Mouse (Mus musculus): ENCODE data around the gene Lims1. TPM values are rescaled to one million over a fixed set of nuclear protein-coding genes. Genes with fewer than 3 reads are reported as not detected.
"Not testable (repeated sequence)": the region's sequence is repeated elsewhere in the genome, so short reads cannot be mapped to it uniquely, and the experiment has no call there.

Gene Lims1
- polyA plus RNA-seq, 1 experiment, result 19.9 TPM

DNA sequence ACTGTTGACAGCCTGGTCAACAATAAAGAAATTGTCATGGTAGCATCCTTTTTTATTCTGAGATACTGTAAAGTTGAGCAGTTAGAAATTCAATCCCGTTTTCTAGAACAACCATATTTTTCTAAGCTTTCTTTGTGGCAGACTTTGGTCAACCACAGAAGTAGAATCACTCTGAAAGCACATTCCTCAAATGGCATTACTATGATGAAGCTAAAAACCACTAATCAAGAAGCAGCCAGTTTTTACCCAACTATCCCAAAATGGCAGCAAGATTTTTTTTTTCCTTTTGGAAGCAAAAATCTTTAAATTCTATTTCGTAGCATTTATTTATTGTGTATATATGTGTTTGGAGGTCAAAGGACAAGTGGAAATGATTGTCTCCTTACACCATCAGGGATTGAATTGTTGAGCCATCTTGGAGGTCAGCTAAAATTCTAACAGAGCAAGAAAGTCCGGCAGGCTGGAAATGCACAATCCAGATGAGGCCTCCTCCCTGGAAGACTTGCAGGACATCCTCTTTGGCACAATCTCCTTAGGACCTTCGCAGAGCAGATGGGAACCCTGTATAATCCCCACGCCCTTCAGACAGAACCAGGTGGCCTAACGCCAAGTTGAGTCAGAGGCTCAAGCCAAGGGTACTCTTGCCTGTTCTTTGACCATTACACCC is 772 bp upstream of the Lims1 start:
- peak overlapping the region; percentile 1; the same call in 1 of the 2 replicates for H3K27ac ChIP-seq (ENCODE audit: insufficient read depth, low read length)
- 0 out of 2 replicates have a peak, but pooled peaks cover 1% of the 10 kb centered on the region for H3K4me1 ChIP-seq (ENCODE audit: control insufficient read depth, insufficient read depth, low read length)
- TF ChIP-seq CTCF (IDR thresholded peaks at IDR 0.05; ENCODE audit: extremely low read depth, insufficient read depth, low read length) (no peak), POLR2A (IDR thresholded peaks at IDR 0.05; ENCODE audit: extremely low read depth, insufficient read depth, low read length) (no peak)
- H3K4me3 ChIP-seq (ENCODE audit: insufficient read depth, low read length), result peak overlapping the region; percentile 34

GRCm38 (mm10) chr10:58326271-58326670 is 3.0 kb downstream of the Lims1 start:
- no peak overlapping the region for H3K4me3 ChIP-seq (ENCODE audit: insufficient read depth, low read length)
- no peak overlapping the region for H3K27ac ChIP-seq (ENCODE audit: insufficient read depth, low read length)

GRCm38 (mm10) chr10:58327836-58328235 is 4.6 kb downstream of the Lims1 start:
- not testable (repeated sequence) for H3K4me3 ChIP-seq (ENCODE audit: insufficient read depth, low read length); H3K4me1 ChIP-seq (ENCODE audit: control insufficient read depth, insufficient read depth, low read length); H3K27ac ChIP-seq (ENCODE audit: insufficient read depth, low read length)

More at GRCm38 (mm10) chr10:58326271-58326670, 3.0 kb downstream of the Lims1 start:
- H3K4me1 ChIP-seq (ENCODE audit: control insufficient read depth, insufficient read depth, low read length), result 0 out of 2 replicates have a peak, but pooled peaks cover 1% of the 10 kb centered on the region
- TF ChIP-seq CTCF (IDR thresholded peaks at IDR 0.05; ENCODE audit: extremely low read depth, insufficient read depth, low read length), result no peak
- TF ChIP-seq POLR2A (IDR thresholded peaks at IDR 0.05; ENCODE audit: extremely low read depth, insufficient read depth, low read length), result no peak

GRCm38 (mm10) chr10:58328517-58329108 is 5.3 kb downstream of the Lims1 start:
- Histone ChIP-seq H3K27ac (ENCODE audit: insufficient read depth, low read length) (no peak overlapping the region), H3K4me3 (ENCODE audit: insufficient read depth, low read length) (no peak overlapping the region), H3K4me1 (ENCODE audit: control insufficient read depth, insufficient read depth, low read length) (0 out of 2 replicates have a peak, but pooled peaks cover 1% of the 10 kb centered on the region)
- TF ChIP-seq CTCF (IDR thresholded peaks at IDR 0.05; ENCODE audit: extremely low read depth, insufficient read depth, low read length) (no peak), POLR2A (IDR thresholded peaks at IDR 0.05; ENCODE audit: extremely low read depth, insufficient read depth, low read length) (no peak)

DNA sequence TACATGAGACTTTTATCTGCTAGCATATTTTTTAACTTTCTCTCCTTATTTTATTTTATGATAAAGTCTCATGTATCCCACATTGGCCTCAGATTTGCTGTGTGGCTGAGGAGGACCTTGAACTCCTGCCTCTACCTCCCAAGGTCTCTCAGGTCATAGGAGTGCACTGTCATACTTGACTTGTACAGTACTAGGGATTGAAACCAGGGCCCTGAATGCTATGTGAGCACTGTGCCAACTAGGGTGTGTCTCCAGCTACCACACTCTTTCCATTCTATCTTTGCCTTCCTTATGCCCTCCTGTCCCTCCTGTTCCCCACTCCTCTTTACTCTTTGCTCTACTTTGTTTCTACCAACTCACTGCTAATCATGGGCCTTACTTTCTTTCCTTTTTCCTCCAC is 7.4 kb downstream of the Lims1 start:
- TF ChIP-seq POLR2A (IDR thresholded peaks at IDR 0.05; ENCODE audit: extremely low read depth, insufficient read depth, low read length) (no peak), CTCF (IDR thresholded peaks at IDR 0.05; ENCODE audit: extremely low read depth, insufficient read depth, low read length) (no peak)
- no peak overlapping the region for H3K27ac ChIP-seq (ENCODE audit: insufficient read depth, low read length)
- no peak overlapping the region for H3K4me3 ChIP-seq (ENCODE audit: insufficient read depth, low read length)
- H3K4me1 ChIP-seq (ENCODE audit: control insufficient read depth, insufficient read depth, low read length), result no peaks in the 10 kb centered on the region

DNA sequence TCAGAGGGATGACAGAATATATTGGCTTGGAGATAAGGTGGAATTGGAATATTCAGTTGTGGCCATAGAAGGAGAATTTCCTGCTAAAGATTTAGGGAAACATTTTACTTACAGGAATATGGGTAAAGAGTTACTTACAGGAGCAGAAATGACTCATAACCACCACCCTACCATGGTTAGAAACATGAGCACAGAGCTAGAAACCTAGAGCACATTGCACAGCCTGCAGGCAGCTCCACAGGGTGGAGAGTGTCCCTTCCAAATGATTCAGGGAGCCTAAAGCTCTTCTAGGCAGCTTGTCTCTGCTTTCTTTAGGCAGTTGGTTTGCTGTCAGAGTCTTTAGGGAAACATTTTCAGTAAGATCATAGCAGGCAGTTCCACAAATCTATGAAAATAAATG is 8.5 kb downstream of the Lims1 start:
- no peaks in the 10 kb centered on the region for H3K4me1 ChIP-seq (ENCODE audit: control insufficient read depth, insufficient read depth, low read length)
- no peak overlapping the region for H3K27ac ChIP-seq (ENCODE audit: insufficient read depth, low read length)
- no peak overlapping the region for H3K4me3 ChIP-seq (ENCODE audit: insufficient read depth, low read length)
- no peak for TF ChIP-seq POLR2A (IDR thresholded peaks at IDR 0.05; ENCODE audit: extremely low read depth, insufficient read depth, low read length)
- TF ChIP-seq CTCF (IDR thresholded peaks at IDR 0.05; ENCODE audit: extremely low read depth, insufficient read depth, low read length), result no peak

DNA sequence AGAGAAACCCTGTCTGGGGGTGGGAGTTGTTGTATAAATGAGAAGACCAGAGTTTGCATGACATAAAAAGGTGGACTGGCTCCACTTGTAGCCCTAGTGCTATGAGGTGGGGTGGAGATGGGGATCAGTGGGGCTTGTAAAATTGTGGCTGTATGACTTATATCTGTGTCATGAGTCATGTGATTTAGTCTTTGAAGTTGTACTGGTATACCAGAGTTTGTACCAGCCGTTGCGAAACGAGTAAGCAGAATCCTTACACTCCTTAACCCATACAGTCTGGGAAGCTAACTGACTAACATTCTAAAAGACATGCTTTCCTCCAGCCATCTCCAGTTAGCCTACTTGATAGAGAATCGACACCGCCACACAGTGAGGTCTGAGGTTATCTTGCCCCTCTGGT is 10.1 kb downstream of the Lims1 start:
- Histone ChIP-seq H3K4me1 (ENCODE audit: control insufficient read depth, insufficient read depth, low read length) (peaks cover 2% of the 10 kb centered on the region), H3K27ac (ENCODE audit: insufficient read depth, low read length) (no peak overlapping the region), H3K4me3 (ENCODE audit: insufficient read depth, low read length) (no peak overlapping the region)
- TF ChIP-seq CTCF (IDR thresholded peaks at IDR 0.05; ENCODE audit: extremely low read depth, insufficient read depth, low read length), result no peak
- no peak for TF ChIP-seq POLR2A (IDR thresholded peaks at IDR 0.05; ENCODE audit: extremely low read depth, insufficient read depth, low read length)

DNA sequence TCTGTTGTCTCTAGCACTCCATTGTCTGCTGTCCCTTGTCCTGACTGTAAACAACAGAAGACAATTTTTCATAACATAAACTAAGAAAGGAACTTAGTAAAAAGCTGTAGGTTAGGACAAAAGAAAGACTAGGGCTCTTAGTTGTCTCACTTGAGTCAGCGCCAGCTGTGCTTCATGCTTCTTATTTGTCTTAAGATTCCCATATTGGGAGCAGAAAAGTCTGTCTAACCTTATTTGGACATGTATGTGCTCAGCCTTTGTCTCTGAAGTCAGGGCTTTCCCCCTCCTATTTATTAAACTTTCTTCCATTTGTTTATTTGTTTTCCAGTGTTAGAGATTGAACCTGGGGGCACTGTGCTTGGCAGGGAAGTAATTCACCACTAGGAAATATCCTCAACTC is 12.9 kb downstream of the Lims1 start:
- H3K4me1 ChIP-seq (ENCODE audit: control insufficient read depth, insufficient read depth, low read length), result peaks cover 2% of the 10 kb centered on the region
- TF ChIP-seq CTCF (IDR thresholded peaks at IDR 0.05; ENCODE audit: extremely low read depth, insufficient read depth, low read length), result no peak
- H3K4me3 ChIP-seq (ENCODE audit: insufficient read depth, low read length), result no peak overlapping the region
- H3K27ac ChIP-seq (ENCODE audit: insufficient read depth, low read length), result no peak overlapping the region

DNA sequence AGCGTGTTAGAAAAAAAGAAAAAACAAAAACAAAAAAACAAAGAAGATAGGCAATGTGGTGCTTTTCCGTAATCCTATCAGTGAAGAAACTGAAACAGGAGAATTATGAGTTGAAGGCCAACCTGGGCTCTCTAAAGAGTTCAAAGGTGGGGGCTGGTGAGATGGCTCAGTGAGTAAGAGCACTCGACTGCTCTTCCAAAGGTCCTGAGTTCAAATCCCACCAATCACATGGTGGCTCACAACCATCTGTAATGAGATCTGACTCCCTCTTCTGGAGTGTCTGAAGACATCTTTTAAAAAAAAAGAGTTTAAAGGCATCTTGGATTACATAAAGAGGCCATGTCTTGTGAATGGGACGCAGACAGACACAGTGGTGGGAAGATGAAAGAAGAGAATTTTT is 13.8 kb downstream of the Lims1 start:
- not testable (repeated sequence) for H3K4me1 ChIP-seq (ENCODE audit: control insufficient read depth, insufficient read depth, low read length); H3K27ac ChIP-seq (ENCODE audit: insufficient read depth, low read length); H3K4me3 ChIP-seq (ENCODE audit: insufficient read depth, low read length)

DNA sequence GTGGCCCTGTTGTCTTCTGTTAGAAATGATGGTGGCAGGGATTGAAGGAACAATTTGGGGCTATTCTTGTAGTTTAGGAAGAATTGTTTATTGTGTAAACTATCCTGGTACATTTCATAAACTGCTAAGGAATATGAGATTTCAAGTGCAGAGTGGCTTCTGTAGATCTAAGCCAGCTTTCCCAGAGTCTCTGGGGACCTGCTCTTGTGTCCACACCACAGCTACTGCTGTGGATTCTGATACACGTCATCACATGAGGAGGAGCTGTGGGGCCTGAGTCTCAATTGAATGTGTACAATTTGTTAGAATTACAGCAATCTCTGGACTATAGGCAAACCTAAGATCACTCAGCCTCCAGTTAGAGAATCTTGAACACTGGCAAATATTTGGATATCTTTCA is 15.3 kb downstream of the Lims1 start:
- H3K4me1 ChIP-seq (ENCODE audit: control insufficient read depth, insufficient read depth, low read length), result peaks cover 2% of the 10 kb centered on the region
- peak overlapping the region; percentile 12; the same call in 1 of the 2 replicates for H3K27ac ChIP-seq (ENCODE audit: insufficient read depth, low read length)
- no peak for TF ChIP-seq POLR2A (IDR thresholded peaks at IDR 0.05; ENCODE audit: extremely low read depth, insufficient read depth, low read length)
- TF ChIP-seq CTCF (IDR thresholded peaks at IDR 0.05; ENCODE audit: extremely low read depth, insufficient read depth, low read length), result no peak

More for the DNA sequence above, 15.3 kb downstream of the Lims1 start:
- H3K4me3 ChIP-seq (ENCODE audit: insufficient read depth, low read length), result no peak overlapping the region
